30 mouse cellular contexts compared by ENCODE assay signal in genomic region chr1:135605530-135605929, GRCm38 (mm10). TPM values are rescaled to one million over a fixed set of nuclear protein-coding genes. Genes with fewer than 3 reads are reported as not detected.
DNase-seq lines count a peak whose midpoint lies in the region; ATAC-seq and TF ChIP-seq lines count a peak whose summit lies in the region.
"Had no signal": no experiment of that assay in that cellular context is flagged by ENCODE, and none has a peak within 500 bp of the region (broad histone marks: within the 10 kb centered on the region; RNA-seq: fewer than 3 reads in every experiment).

No protein-coding gene starts in this region.

- peak; percentile 84 for DNase-seq in 3T3-L1 (ENCODE audit: low read depth, low spot score)
- DNase-seq in adrenal gland, adult 8-10 months = peak; percentile 56
- peak; percentile 13 for DNase-seq in brain, embryonic 14.5 days (ENCODE audit: low read depth)
- DNase-seq in hindbrain, embryonic 10.5 days (ENCODE audit: low spot score) = no peak
- no peak for DNase-seq in right cerebral cortex, postnatal 36 days (ENCODE audit: low spot score in 2 of 2)
- DNase-seq: B cell, adult 2 months; cerebellum, adult 11-12 months; cerebellum, postnatal 10 days; gastrocnemius, postnatal 14 days; heart, adult 11 months; heart, postnatal 14 days; kidney, adult 11 months; kidney, postnatal 36 days; layer of hippocampus, postnatal 36 days; liver, postnatal 0 days; lung, postnatal 10 days; thymus, adult 18-20 months; thymus, postnatal 36 days had no signal

- peak overlapping the region; percentile 44 for H3K27ac ChIP-seq in forebrain, embryonic 15.5 days (replicated peaks)
- H3K27ac ChIP-seq in forebrain, embryonic 13.5 days = no peak overlapping the region
- H3K27ac ChIP-seq in hindbrain, embryonic 10.5 days = no peak overlapping the region
- H3K27ac ChIP-seq: embryonic facial prominence, embryonic 13.5 days; heart, embryonic 13.5 days; hindbrain, embryonic 12.5 days; kidney, embryonic 15.5 days; limb, embryonic 12.5 days; midbrain, embryonic 13.5 days had no signal

- WGBS in forebrain, embryonic 15.5 days = 70% methylated on average over 5 of the region's 5 CpGs
- WGBS in forebrain, embryonic 13.5 days = 82% methylated on average over 5 of the region's 5 CpGs
- WGBS in hindbrain, embryonic 10.5 days = 85% methylated on average over 5 of the region's 5 CpGs

- H3K4me2 ChIP-seq in forebrain, embryonic 15.5 days (replicated peaks) = no peak overlapping the region
- H3K4me2 ChIP-seq in forebrain, embryonic 13.5 days = no peak overlapping the region
- H3K4me2 ChIP-seq: embryonic facial prominence, embryonic 13.5 days; heart, embryonic 13.5 days; hindbrain, embryonic 12.5 days; kidney, embryonic 15.5 days; limb, embryonic 12.5 days; liver, embryonic 11.5 days; midbrain, embryonic 13.5 days had no signal

- peaks cover 58% of the 10 kb centered on the region for H3K4me1 ChIP-seq in forebrain, embryonic 15.5 days
- H3K4me1 ChIP-seq in forebrain, embryonic 13.5 days = peaks cover 39% of the 10 kb centered on the region
- peaks cover 37% of the 10 kb centered on the region for H3K4me1 ChIP-seq in hindbrain, embryonic 10.5 days (replicated peaks)

- H3K9ac ChIP-seq in forebrain, embryonic 15.5 days (replicated peaks) = no peak overlapping the region
- H3K9ac ChIP-seq in forebrain, embryonic 13.5 days = no peak overlapping the region
- H3K9ac ChIP-seq: embryonic facial prominence, embryonic 13.5 days; heart, embryonic 13.5 days; hindbrain, embryonic 12.5 days; kidney, embryonic 15.5 days; limb, embryonic 12.5 days; liver, postnatal 0 days; midbrain, embryonic 13.5 days had no signal

- no peak for ATAC-seq in forebrain, embryonic 15.5 days (replicated peaks)
- ATAC-seq in forebrain, embryonic 13.5 days = no peak
- no peak for ATAC-seq in erythroblast, adult 5-6 weeks (replicated peaks; ENCODE audit: low FRiP score, poor library complexity, severe bottlenecking)
- ATAC-seq: activated CD4-positive, CD25-positive, alpha-beta regulatory T cell, adult 4 months; liver, postnatal 0 days; midbrain, embryonic 13.5 days had no signal

- H3K4me3 ChIP-seq in forebrain, embryonic 15.5 days = no peak overlapping the region
- no peak overlapping the region for H3K4me3 ChIP-seq in forebrain, embryonic 13.5 days
- H3K4me3 ChIP-seq in hindbrain, embryonic 10.5 days = no peak overlapping the region
- H3K4me3 ChIP-seq: embryonic facial prominence, embryonic 13.5 days; heart, embryonic 13.5 days; hindbrain, embryonic 12.5 days; kidney, embryonic 15.5 days; limb, embryonic 12.5 days; midbrain, embryonic 13.5 days had no signal

- no peak for TF ChIP-seq CTCF in brain, embryonic 14.5 days (IDR thresholded peaks at IDR 0.05; ENCODE audit: borderline replicate concordance, extremely low read depth, insufficient read depth, insufficient read length)

- no peaks in the 10 kb centered on the region for H3K36me3 ChIP-seq in forebrain, embryonic 15.5 days
- no peaks in the 10 kb centered on the region for H3K36me3 ChIP-seq in forebrain, embryonic 13.5 days (ENCODE audit: poor library complexity, severe bottlenecking)
- no peaks in the 10 kb centered on the region for H3K36me3 ChIP-seq in hindbrain, embryonic 10.5 days
- H3K36me3 ChIP-seq: embryonic facial prominence, embryonic 13.5 days; G1E; hindbrain, embryonic 12.5 days; limb, embryonic 12.5 days; midbrain, embryonic 13.5 days had no signal

- no peak for TF ChIP-seq POLR2A in brain, embryonic 14.5 days (IDR thresholded peaks at IDR 0.05; ENCODE audit: borderline replicate concordance, extremely low read depth, insufficient read depth, insufficient read length, poor library complexity, severe bottlenecking)

- no peaks in the 10 kb centered on the region for H3K9me3 ChIP-seq in forebrain, embryonic 15.5 days
- no peaks in the 10 kb centered on the region for H3K9me3 ChIP-seq in forebrain, embryonic 13.5 days (replicated peaks)
- H3K9me3 ChIP-seq in hindbrain, embryonic 10.5 days = no peaks in the 10 kb centered on the region
- H3K9me3 ChIP-seq: embryonic facial prominence, embryonic 13.5 days; G1E; heart, embryonic 13.5 days; hindbrain, embryonic 12.5 days; kidney, embryonic 15.5 days; limb, embryonic 12.5 days; midbrain, embryonic 13.5 days had no signal

- H3K27me3 ChIP-seq in forebrain, embryonic 15.5 days = no peaks in the 10 kb centered on the region
- H3K27me3 ChIP-seq in forebrain, embryonic 13.5 days = no peaks in the 10 kb centered on the region
- no peaks in the 10 kb centered on the region for H3K27me3 ChIP-seq in hindbrain, embryonic 10.5 days (ENCODE audit: insufficient read depth, poor library complexity, severe bottlenecking)
- H3K27me3 ChIP-seq: embryonic facial prominence, embryonic 13.5 days; heart, embryonic 13.5 days; hindbrain, embryonic 12.5 days; kidney, embryonic 15.5 days; limb, embryonic 12.5 days; midbrain, embryonic 13.5 days had no signal

RNA-seq across cellular contexts. Expression of gene Nav1, which starts 1.6 kb away (rescaled TPM):
- 48.1 and 51.1 TPM in 2 replicates for polyA plus RNA-seq in forebrain, embryonic 15.5 days (2015; fragmentation: Nextera tagmentation; extraction: Ambion mirVana)
- polyA plus RNA-seq in forebrain, embryonic 13.5 days (2015; fragmentation: Nextera tagmentation; extraction: Ambion mirVana) = 30.6 and 33.3 TPM in 2 replicates
- total RNA-seq in adrenal gland, adult 8-10 months (2022) = 10 to 100 TPM; 15.2 to 26.9 (median 22.8) TPM
- polyA plus RNA-seq in brain, embryonic 14.5 days (2012; rRNA removed) = 54.0 and 92.9 TPM in 2 replicates
- 1.5 and 1.7 TPM in 2 replicates for total RNA-seq in erythroblast, adult 5-6 weeks (2015; ENCODE audit: low replicate concordance)
- 0.77 and 1.4 TPM in 2 replicates for total RNA-seq in erythroblast, adult 5-6 weeks (2017; ENCODE audit: low replicate concordance)
- 16.1 and 19.3 TPM in 2 replicates for polyA plus RNA-seq in hindbrain, embryonic 10.5 days (2016; fragmentation: Nextera tagmentation; extraction: Ambion mirVana)
- polyA plus RNA-seq: G1E had no signal

Comparison
In these comparisons a context has a peak if more than half of its experiments do, and no peak if none do; other contexts are left out.
1. DNase-seq: peak in 3T3-L1 (single experiment), adrenal gland, adult 8-10 months (single experiment) and brain, embryonic 14.5 days (single experiment); none in hindbrain, embryonic 10.5 days (single experiment) and right cerebral cortex, postnatal 36 days (0 of 2).